Mouse (Mus musculus) megakaryocyte, embryonic 14.5 days (primary cell): Measurements from ENCODE around the gene Car5a.

Experiments used
- FLI1 ChIP-seq: IDR thresholded peaks from 2 replicates; pipeline ENCODE4 v1.6.1; 2012; ENCODE audit warnings: low read length, inconsistent platforms, mixed read lengths
- GATA1 ChIP-seq: IDR thresholded peaks from 3 replicates; pipeline ENCODE4 v1.6.1; 2012; ENCODE audit warnings: mixed read lengths, low read length, inconsistent platforms, borderline replicate concordance

DNA sequence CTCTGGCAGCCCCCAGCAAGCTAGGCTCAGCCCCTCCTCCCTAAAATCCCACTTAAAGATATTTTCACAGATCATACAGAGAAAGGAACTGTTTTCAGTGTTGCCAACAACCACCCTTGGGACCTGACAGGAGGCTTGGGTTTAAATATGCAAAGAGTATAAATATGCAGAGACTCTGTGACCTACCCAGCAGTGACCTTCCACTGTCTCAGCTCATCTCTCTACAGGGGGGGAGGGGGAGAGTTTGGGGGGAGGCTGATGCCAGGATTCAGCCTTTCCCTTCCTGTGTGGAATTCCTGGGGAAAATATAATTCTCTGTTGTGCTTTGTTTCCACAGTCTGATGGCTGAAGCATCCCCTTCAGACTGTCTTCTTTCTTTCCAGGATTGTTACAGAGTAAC lies 9.8 kb downstream of the Car5a start:
- TF ChIP-seq GATA1 (no peak), FLI1 (no peak)
